Mouse (Mus musculus) forebrain, embryonic 16.5 days (tissue): ENCODE measurements around the gene Slc30a9. TPM values are rescaled to one million over a fixed set of nuclear protein-coding genes. Genes with fewer than 3 reads are reported as not detected.

Source experiments
- ATAC-seq: fragments of 200-750 bp; cut with Nextera tagmentation; 2 replicates; pipeline ENCODE4 v1.8.0; 2017; ENCODE audit warnings: mild to moderate bottlenecking, moderate library complexity
- H3K27ac ChIP-seq: fragments of 300-500 bp; sonication (generic); 2 replicates; pipeline ENCODE4 v1.5.1; 2014; ENCODE audit warnings: low read length, control low read depth
- H3K27me3 ChIP-seq: fragments of 300-500 bp; sonication (generic); replicated peaks from 2 replicates; pipeline ENCODE4 v1.6.1; 2014; ENCODE audit warnings: low read length; ENCODE audit not compliant: control insufficient read depth, insufficient read depth
- H3K36me3 ChIP-seq: fragments of 300-500 bp; sonication (generic); 2 replicates; pipeline ENCODE4 v1.6.1; 2014; ENCODE audit not compliant: control insufficient read depth, insufficient read depth
- H3K4me1 ChIP-seq: fragments of 300-500 bp; sonication (generic); replicated peaks from 2 replicates; pipeline ENCODE4 v1.6.1; 2014; ENCODE audit warnings: low read length; ENCODE audit not compliant: control insufficient read depth, insufficient read depth
- H3K4me2 ChIP-seq: fragments of 300-500 bp; sonication (generic); 2 replicates; pipeline ENCODE4 v1.6.1; 2014; ENCODE audit warnings: mild to moderate bottlenecking, low read length, control low read depth
- H3K4me3 ChIP-seq: fragments of 300-500 bp; sonication (generic); replicated peaks from 2 replicates; pipeline ENCODE4 v1.5.1; 2014; ENCODE audit warnings: mild to moderate bottlenecking, low read length, control low read depth
- H3K9ac ChIP-seq: fragments of 300-500 bp; sonication (generic); replicated peaks from 2 replicates; pipeline ENCODE4 v1.6.1; 2014; ENCODE audit warnings: low read depth, low read length, control low read depth
- H3K9me3 ChIP-seq: fragments of 300-500 bp; sonication (generic); 2 replicates; pipeline ENCODE4 v1.6.1; 2016; ENCODE audit warnings: low read length; ENCODE audit not compliant: control insufficient read depth
- WGBS: fragments of 180-500 bp; shearing (Covaris S2); extraction: QIAGEN DNeasy Blood & Tissue Kit; methylation state at CpG from one replicate; pipeline ENCODE4 v1.1.7; 2014; 5-methylcytosine and 5-hydroxymethylcytosine counted together
- polyA plus RNA-seq: library from polyadenylated mRNA; unstranded; fragments of >200 nt; fragmentation: Nextera tagmentation; extraction: Ambion mirVana; gene quantifications from 2 replicates; pipeline ENCODE4 v1.2.1, GENCODE M21; 2015

Gene Slc30a9
- polyA plus RNA-seq, 1 experiment from 2014 or later, result 147 TPM

DNA sequence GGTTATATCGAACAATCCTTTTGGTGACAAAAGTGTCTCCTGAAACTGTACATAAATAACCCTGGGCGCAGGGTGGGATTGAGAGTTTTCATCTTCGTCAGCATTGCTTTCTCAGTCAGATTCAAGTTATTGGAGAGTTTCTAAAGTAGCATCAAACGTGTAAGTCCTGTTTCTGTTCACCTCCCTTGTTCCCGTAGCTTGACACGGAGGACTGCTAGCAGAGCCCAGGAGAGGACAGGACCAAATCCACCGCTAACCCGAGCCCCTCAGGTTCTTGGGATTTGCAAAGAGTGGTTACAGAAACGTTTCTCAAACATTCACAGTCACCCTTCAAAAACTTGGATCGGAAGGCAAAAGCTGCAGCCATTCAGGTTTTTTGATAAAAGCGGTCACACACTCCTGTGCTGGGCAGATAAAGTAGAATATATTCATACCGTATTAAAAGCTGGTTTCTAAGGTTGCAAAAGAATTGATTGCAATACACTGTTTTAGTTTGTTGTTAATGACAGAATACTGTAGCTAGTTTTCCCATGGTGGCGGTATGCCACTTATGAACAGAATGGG is 986 bp downstream of the Slc30a9 start:
- peaks cover 11% of the 10 kb centered on the region for H3K4me1 ChIP-seq
- H3K27ac ChIP-seq, result no peak overlapping the region
- peak overlapping the region; percentile 93 for H3K9ac ChIP-seq
- 32% methylated on average over 13 of the region's 13 CpGs for WGBS
- H3K36me3 ChIP-seq, result no peaks in the 10 kb centered on the region
- no peak for ATAC-seq
- no peaks in the 10 kb centered on the region for H3K9me3 ChIP-seq
- peak overlapping the region; percentile 99 for H3K4me3 ChIP-seq
- H3K27me3 ChIP-seq, result no peaks in the 10 kb centered on the region
- H3K4me2 ChIP-seq, result peak overlapping the region; percentile 60

GRCm38 (mm10) chr5:67311811-67312521 is 5.2 kb downstream of the Slc30a9 start:
- H3K36me3 ChIP-seq, result 0 out of 2 replicates have a peak, but pooled peaks cover 2% of the 10 kb centered on the region
- WGBS, result 60% methylated on average over 3 of the region's 3 CpGs
- no peak overlapping the region for H3K4me3 ChIP-seq
- no peaks in the 10 kb centered on the region for H3K9me3 ChIP-seq
- H3K27me3 ChIP-seq, result no peaks in the 10 kb centered on the region
- no peak overlapping the region for H3K4me2 ChIP-seq
- no peak overlapping the region for H3K27ac ChIP-seq
- no peak for ATAC-seq
- H3K9ac ChIP-seq, result no peak overlapping the region
- peaks cover 11% of the 10 kb centered on the region for H3K4me1 ChIP-seq

GRCm38 (mm10) chr5:67312522-67312851 is 5.7 kb downstream of the Slc30a9 start:
- Histone ChIP-seq H3K27me3 (no peaks in the 10 kb centered on the region), H3K4me3 (no peak overlapping the region), H3K36me3 (peaks cover 3% of the 10 kb centered on the region; the same call in 1 of the 2 replicates), H3K9me3 (no peaks in the 10 kb centered on the region), H3K4me1 (peaks cover 10% of the 10 kb centered on the region), H3K9ac (no peak overlapping the region), H3K4me2 (no peak overlapping the region), H3K27ac (no peak overlapping the region)
- WGBS, result 97% methylated on average over 3 of the region's 3 CpGs
- no peak for ATAC-seq

DNA sequence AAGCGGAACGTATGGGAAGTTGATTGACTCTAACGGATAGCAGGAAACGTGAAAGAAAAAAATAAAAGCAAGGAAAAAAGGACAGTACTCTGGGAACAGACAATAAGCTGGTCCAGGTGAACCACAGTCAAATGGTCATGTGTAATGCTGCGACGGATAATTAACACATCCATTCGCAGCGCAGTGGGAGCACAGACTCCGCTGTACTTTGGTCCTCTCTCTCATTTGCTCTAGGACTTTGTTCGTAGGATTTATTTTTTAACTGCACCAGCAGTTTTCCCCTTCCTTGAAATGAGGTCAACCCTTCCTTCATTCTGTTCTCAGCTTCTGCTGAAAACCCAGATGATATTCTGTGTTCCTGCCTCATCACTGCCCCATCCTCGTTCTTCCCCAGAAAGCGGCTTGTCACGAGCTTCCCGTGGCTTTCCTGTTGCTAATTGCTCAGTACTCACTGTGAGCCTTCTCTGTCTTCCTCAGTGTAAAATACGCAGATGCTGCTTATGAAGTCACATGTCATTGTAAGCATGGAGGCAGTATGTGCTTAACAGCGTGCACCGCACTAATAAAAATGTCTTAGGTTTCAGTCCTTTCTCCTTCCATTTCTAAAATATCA is 15.0 kb downstream of the Slc30a9 start:
- Histone ChIP-seq H3K4me1 (no peaks in the 10 kb centered on the region), H3K4me2 (no peak overlapping the region), H3K4me3 (no peak overlapping the region), H3K9ac (no peak overlapping the region), H3K27ac (no peak overlapping the region), H3K9me3 (no peaks in the 10 kb centered on the region), H3K36me3 (peaks cover 13% of the 10 kb centered on the region; the same call in 1 of the 2 replicates), H3K27me3 (no peaks in the 10 kb centered on the region)
- WGBS, result 88% methylated on average over 17 of the region's 17 CpGs
- no peak for ATAC-seq

GRCm38 (mm10) chr5:67324032-67324431 is 17.3 kb downstream of the Slc30a9 start:
- H3K4me2 ChIP-seq, result no peak overlapping the region
- H3K4me3 ChIP-seq, result no peak overlapping the region
- no peaks in the 10 kb centered on the region for H3K4me1 ChIP-seq
- H3K36me3 ChIP-seq, result peaks cover 2% of the 10 kb centered on the region; the same call in 1 of the 2 replicates
- 34% methylated on average over 1 of the region's 1 CpGs for WGBS
- no peak overlapping the region for H3K9ac ChIP-seq
- no peaks in the 10 kb centered on the region for H3K27me3 ChIP-seq
- H3K9me3 ChIP-seq, result no peaks in the 10 kb centered on the region
- H3K27ac ChIP-seq, result no peak overlapping the region
- ATAC-seq, result no peak

- no peaks in the 10 kb centered on the region for H3K4me1 ChIP-seq
- no peak overlapping the region for H3K4me3 ChIP-seq
- no peak for ATAC-seq
- 92% methylated on average over 6 of the region's 6 CpGs for WGBS
- H3K36me3 ChIP-seq, result peaks cover 23% of the 10 kb centered on the region
- no peaks in the 10 kb centered on the region for H3K27me3 ChIP-seq
- no peaks in the 10 kb centered on the region for H3K9me3 ChIP-seq
- no peak overlapping the region for H3K9ac ChIP-seq
- H3K4me2 ChIP-seq, result no peak overlapping the region
- H3K27ac ChIP-seq, result no peak overlapping the region
These were observed 34.1 kb downstream of the Slc30a9 start for GRCm38 (mm10) chr5:67340811-67341210.

DNA sequence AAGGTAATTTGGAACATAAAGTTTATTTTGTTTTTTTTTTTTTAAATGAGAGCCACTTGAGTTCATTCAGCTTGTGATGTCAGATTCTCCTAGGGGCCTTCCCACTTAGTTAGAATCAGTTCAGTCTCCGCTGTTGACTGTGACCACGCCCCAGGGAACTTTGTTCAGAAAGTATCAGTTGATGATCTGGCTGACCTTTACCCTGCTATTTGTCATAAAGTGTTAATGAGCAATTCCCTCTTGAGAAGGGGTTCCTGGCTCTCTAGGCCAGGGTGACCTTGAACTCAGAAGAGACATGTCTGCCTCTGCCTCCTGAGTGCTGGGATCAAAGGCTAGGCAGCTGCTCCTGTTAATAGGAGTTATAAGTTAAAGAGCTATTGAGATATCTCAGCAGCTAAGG is 40.3 kb downstream of the Slc30a9 start:
- Histone ChIP-seq H3K4me2 (no peak overlapping the region), H3K27me3 (no peaks in the 10 kb centered on the region), H3K4me3 (no peak overlapping the region), H3K27ac (no peak overlapping the region), H3K36me3 (peaks cover 28% of the 10 kb centered on the region), H3K9me3 (no peaks in the 10 kb centered on the region), H3K9ac (no peak overlapping the region), H3K4me1 (no peaks in the 10 kb centered on the region)
- ATAC-seq, result no peak
- 90% methylated on average over 2 of the region's 2 CpGs for WGBS

DNA sequence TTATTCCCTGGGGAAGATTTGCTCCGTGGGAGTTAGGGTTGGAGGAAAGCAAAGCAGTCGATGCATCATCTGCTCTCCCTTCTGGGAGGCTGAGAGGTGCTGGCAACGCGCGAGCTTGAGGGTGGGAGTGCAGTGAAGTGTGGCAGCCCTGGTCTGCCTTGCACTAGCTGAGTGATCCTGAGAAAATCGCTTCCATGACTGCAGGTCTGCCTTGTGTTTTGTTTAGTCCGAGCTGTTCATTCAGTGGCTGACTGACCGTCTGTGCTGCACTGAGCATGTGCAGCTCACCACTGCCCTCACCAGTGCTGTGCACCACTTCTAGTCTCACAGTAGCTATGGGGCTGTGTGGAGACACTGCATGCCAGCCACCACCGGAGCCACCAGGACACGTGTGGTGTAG is 42.2 kb downstream of the Slc30a9 start:
- 76% methylated on average over 10 of the region's 10 CpGs for WGBS
- Histone ChIP-seq H3K4me1 (no peaks in the 10 kb centered on the region), H3K27ac (no peak overlapping the region), H3K9ac (no peak overlapping the region), H3K4me2 (no peak overlapping the region), H3K4me3 (no peak overlapping the region), H3K27me3 (no peaks in the 10 kb centered on the region), H3K9me3 (no peaks in the 10 kb centered on the region), H3K36me3 (peaks cover 21% of the 10 kb centered on the region)
- no peak for ATAC-seq

DNA sequence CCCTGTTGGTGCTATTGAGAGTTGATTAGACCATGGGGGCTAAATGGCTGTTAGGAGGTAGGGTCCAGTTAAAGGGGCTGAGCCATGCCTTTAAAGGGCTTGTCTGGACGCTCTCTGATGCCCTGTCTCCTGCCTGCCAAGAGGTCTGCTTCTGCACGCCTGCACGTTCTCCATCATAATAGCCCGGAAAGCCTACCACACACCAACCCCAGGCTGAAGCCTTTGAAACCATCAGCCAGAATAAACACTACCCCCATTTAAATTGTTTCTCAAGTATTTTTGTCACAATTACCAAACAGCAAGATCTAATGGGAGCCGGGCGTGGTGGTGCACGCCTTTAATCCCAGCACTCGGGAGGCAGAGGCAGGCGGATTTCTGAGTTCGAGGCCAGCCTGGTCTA is 55.6 kb downstream of the Slc30a9 start:
- H3K27me3 ChIP-seq, result no peaks in the 10 kb centered on the region
- no peaks in the 10 kb centered on the region for H3K9me3 ChIP-seq
- 93% methylated on average over 9 of the region's 10 CpGs for WGBS
- no peaks in the 10 kb centered on the region for H3K36me3 ChIP-seq
- no peaks in the 10 kb centered on the region for H3K4me1 ChIP-seq
- H3K4me2 ChIP-seq, result no peak overlapping the region
- ATAC-seq, result no peak
- no peak overlapping the region for H3K27ac ChIP-seq
- H3K4me3 ChIP-seq, result no peak overlapping the region
- H3K9ac ChIP-seq, result no peak overlapping the region
